Mouse (Mus musculus): ENCODE results near the gene Cd99l2. TPM values are rescaled to one million over a fixed set of nuclear protein-coding genes. Genes with fewer than 3 reads are reported as not detected.

The Cd99l2 gene
- polyA plus RNA-seq, 1 experiment from 2014 or later = 23.4 TPM

GRCm38 (mm10) chrX:71493279-71493656, 619 bp upstream of the Cd99l2 start:
- Histone ChIP-seq H3K9me3 (no peaks in the 10 kb centered on the region), H3K27me3 (ENCODE audit: poor library complexity, severe bottlenecking) (peaks cover 10% of the 10 kb centered on the region), H3K27ac (peak overlapping the region; percentile 93), H3K36me3 (replicated peaks) (no peaks in the 10 kb centered on the region), H3K4me1 (peaks cover 21% of the 10 kb centered on the region), H3K4me3 (peak overlapping the region; percentile 62)
- 14% methylated on average over 9 of the region's 9 CpGs for WGBS
- peak; percentile 38 for DNase-seq (ENCODE audit: extremely low spot score, low spot score)

- no peaks in the 10 kb centered on the region for H3K36me3 ChIP-seq (replicated peaks)
- peak; percentile 14 for DNase-seq (ENCODE audit: extremely low spot score, low spot score)
- H3K27me3 ChIP-seq (ENCODE audit: poor library complexity, severe bottlenecking) = peaks cover 9% of the 10 kb centered on the region
- H3K4me1 ChIP-seq = peaks cover 21% of the 10 kb centered on the region
- peak overlapping the region; percentile 93 for H3K27ac ChIP-seq
- no peaks in the 10 kb centered on the region for H3K9me3 ChIP-seq
- H3K4me3 ChIP-seq = peak overlapping the region; percentile 62
- WGBS = 21% methylated on average over 17 of the region's 17 CpGs
Observed at GRCm38 (mm10) chrX:71491931-71492633, 567 bp downstream of the Cd99l2 start.

GRCm38 (mm10) chrX:71489353-71489752, 3.3 kb downstream of the Cd99l2 start:
- H3K4me1 ChIP-seq = peaks cover 21% of the 10 kb centered on the region
- WGBS = 95% methylated on average over 1 of the region's 1 CpGs
- no peaks in the 10 kb centered on the region; the same call in 1 of the 2 replicates for H3K27me3 ChIP-seq (ENCODE audit: poor library complexity, severe bottlenecking)
- no peak overlapping the region for H3K27ac ChIP-seq
- no peaks in the 10 kb centered on the region for H3K9me3 ChIP-seq
- no peak for DNase-seq (ENCODE audit: extremely low spot score, low spot score)
- H3K36me3 ChIP-seq (replicated peaks) = no peaks in the 10 kb centered on the region
- no peak overlapping the region for H3K4me3 ChIP-seq

GRCm38 (mm10) chrX:71482244-71482643, 10.4 kb downstream of the Cd99l2 start:
- Histone ChIP-seq H3K9me3 (no peaks in the 10 kb centered on the region), H3K27ac (no peak overlapping the region), H3K4me1 (no peaks in the 10 kb centered on the region), H3K27me3 (ENCODE audit: poor library complexity, severe bottlenecking) (no peaks in the 10 kb centered on the region; the same call in 1 of the 2 replicates), H3K36me3 (replicated peaks) (no peaks in the 10 kb centered on the region), H3K4me3 (no peak overlapping the region)
- DNase-seq (ENCODE audit: extremely low spot score, low spot score) = no peak
- 87% methylated on average over 2 of the region's 2 CpGs for WGBS

- no peaks in the 10 kb centered on the region for H3K27me3 ChIP-seq (ENCODE audit: poor library complexity, severe bottlenecking)
- no peaks in the 10 kb centered on the region for H3K9me3 ChIP-seq
- no peak for DNase-seq (ENCODE audit: extremely low spot score, low spot score)
- WGBS = 79% methylated on average over 3 of the region's 3 CpGs
- peaks cover 3% of the 10 kb centered on the region; the same call in 1 of the 2 replicates for H3K4me1 ChIP-seq
- no peak overlapping the region for H3K27ac ChIP-seq
- H3K36me3 ChIP-seq (replicated peaks) = no peaks in the 10 kb centered on the region
- no peak overlapping the region for H3K4me3 ChIP-seq
Observed at GRCm38 (mm10) chrX:71475992-71476391, 16.7 kb downstream of the Cd99l2 start.

- H3K27ac ChIP-seq = no peak overlapping the region
- H3K4me1 ChIP-seq = peaks cover 3% of the 10 kb centered on the region; the same call in 1 of the 2 replicates
- no peak for DNase-seq (ENCODE audit: extremely low spot score, low spot score)
- H3K9me3 ChIP-seq = no peaks in the 10 kb centered on the region
- 81% methylated on average over 3 of the region's 3 CpGs for WGBS
- H3K27me3 ChIP-seq (ENCODE audit: poor library complexity, severe bottlenecking) = no peaks in the 10 kb centered on the region
- no peak overlapping the region for H3K4me3 ChIP-seq
- H3K36me3 ChIP-seq (replicated peaks) = no peaks in the 10 kb centered on the region
Observed at GRCm38 (mm10) chrX:71475497-71475896, 17.2 kb downstream of the Cd99l2 start.

GRCm38 (mm10) chrX:71475084-71475483, 17.6 kb downstream of the Cd99l2 start:
- no peaks in the 10 kb centered on the region for H3K9me3 ChIP-seq
- DNase-seq (ENCODE audit: extremely low spot score, low spot score) = no peak
- H3K4me1 ChIP-seq = peaks cover 3% of the 10 kb centered on the region; the same call in 1 of the 2 replicates
- H3K27me3 ChIP-seq (ENCODE audit: poor library complexity, severe bottlenecking) = no peaks in the 10 kb centered on the region
- H3K36me3 ChIP-seq (replicated peaks) = no peaks in the 10 kb centered on the region
- H3K27ac ChIP-seq = no peak overlapping the region
- 83% methylated on average over 3 of the region's 3 CpGs for WGBS
- H3K4me3 ChIP-seq = no peak overlapping the region

GRCm38 (mm10) chrX:71474296-71474956, 18.2 kb downstream of the Cd99l2 start:
- Histone ChIP-seq H3K9me3 (no peaks in the 10 kb centered on the region), H3K4me3 (no peak overlapping the region), H3K27ac (no peak overlapping the region), H3K36me3 (replicated peaks) (no peaks in the 10 kb centered on the region), H3K4me1 (peaks cover 3% of the 10 kb centered on the region; the same call in 1 of the 2 replicates), H3K27me3 (ENCODE audit: poor library complexity, severe bottlenecking) (no peaks in the 10 kb centered on the region)
- WGBS = 84% methylated on average over 3 of the region's 3 CpGs
- DNase-seq (ENCODE audit: extremely low spot score, low spot score) = no peak

- H3K4me3 ChIP-seq = no peak overlapping the region
- no peaks in the 10 kb centered on the region for H3K9me3 ChIP-seq
- H3K36me3 ChIP-seq (replicated peaks) = no peaks in the 10 kb centered on the region
- no peaks in the 10 kb centered on the region for H3K27me3 ChIP-seq (ENCODE audit: poor library complexity, severe bottlenecking)
- no peak overlapping the region for H3K27ac ChIP-seq
- 88% methylated on average over 5 of the region's 5 CpGs for WGBS
- no peaks in the 10 kb centered on the region for H3K4me1 ChIP-seq
- DNase-seq (ENCODE audit: extremely low spot score, low spot score) = no peak
Observed at GRCm38 (mm10) chrX:71468639-71469295, 23.9 kb downstream of the Cd99l2 start.

GRCm38 (mm10) chrX:71467491-71467890, 25.2 kb downstream of the Cd99l2 start:
- Histone ChIP-seq H3K36me3 (replicated peaks) (no peaks in the 10 kb centered on the region), H3K27ac (no peak overlapping the region), H3K27me3 (ENCODE audit: poor library complexity, severe bottlenecking) (no peaks in the 10 kb centered on the region), H3K4me3 (no peak overlapping the region), H3K4me1 (no peaks in the 10 kb centered on the region), H3K9me3 (no peaks in the 10 kb centered on the region)
- 94% methylated on average over 3 of the region's 3 CpGs for WGBS
- DNase-seq (ENCODE audit: extremely low spot score, low spot score) = no peak

- Histone ChIP-seq H3K9me3 (no peaks in the 10 kb centered on the region), H3K4me3 (no peak overlapping the region), H3K4me1 (no peaks in the 10 kb centered on the region), H3K27me3 (ENCODE audit: poor library complexity, severe bottlenecking) (no peaks in the 10 kb centered on the region), H3K27ac (no peak overlapping the region), H3K36me3 (replicated peaks) (no peaks in the 10 kb centered on the region)
- no peak for DNase-seq (ENCODE audit: extremely low spot score, low spot score)
- 96% methylated on average over 1 of the region's 1 CpGs for WGBS
Observed at GRCm38 (mm10) chrX:71465417-71465816, 27.2 kb downstream of the Cd99l2 start.

- Histone ChIP-seq H3K9me3 (no peaks in the 10 kb centered on the region), H3K36me3 (replicated peaks) (no peaks in the 10 kb centered on the region), H3K27me3 (ENCODE audit: poor library complexity, severe bottlenecking) (no peaks in the 10 kb centered on the region), H3K27ac (no peak overlapping the region), H3K4me3 (no peak overlapping the region), H3K4me1 (no peaks in the 10 kb centered on the region)
- no peak for DNase-seq (ENCODE audit: extremely low spot score, low spot score)
- WGBS = 87% methylated on average over 7 of the region's 7 CpGs
Observed at GRCm38 (mm10) chrX:71464138-71464826, 28.4 kb downstream of the Cd99l2 start.
